Mouse (Mus musculus): ENCODE measurements at regions not wholly inside any gene's neighbourhood (a gene's known extent, or its start where the extent isn't known, plus 50 kb on each side); places are given as distances from the start of the nearest gene placed in this dataset.

DNA sequence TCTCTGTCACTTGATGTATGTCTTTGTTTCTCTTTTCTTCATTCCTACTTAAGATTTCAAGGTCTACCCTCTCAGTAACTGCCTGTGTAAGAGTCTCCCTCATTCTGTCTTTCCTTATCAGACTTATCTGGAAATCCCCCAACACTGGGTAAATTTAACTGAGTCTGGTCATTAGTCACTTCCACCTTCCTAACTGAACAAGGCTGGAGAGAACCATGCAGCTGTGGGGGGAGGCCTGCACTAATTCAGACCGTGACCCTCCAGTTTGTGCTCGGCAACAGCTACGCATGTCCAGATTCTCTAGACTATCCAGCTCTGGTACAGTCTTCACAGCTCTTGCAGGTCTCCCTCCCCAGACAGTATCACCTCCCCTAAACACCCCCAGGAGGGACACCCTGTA is 103.3 kb downstream of the Prox1 start:
- no peak for DNase-seq

DNA sequence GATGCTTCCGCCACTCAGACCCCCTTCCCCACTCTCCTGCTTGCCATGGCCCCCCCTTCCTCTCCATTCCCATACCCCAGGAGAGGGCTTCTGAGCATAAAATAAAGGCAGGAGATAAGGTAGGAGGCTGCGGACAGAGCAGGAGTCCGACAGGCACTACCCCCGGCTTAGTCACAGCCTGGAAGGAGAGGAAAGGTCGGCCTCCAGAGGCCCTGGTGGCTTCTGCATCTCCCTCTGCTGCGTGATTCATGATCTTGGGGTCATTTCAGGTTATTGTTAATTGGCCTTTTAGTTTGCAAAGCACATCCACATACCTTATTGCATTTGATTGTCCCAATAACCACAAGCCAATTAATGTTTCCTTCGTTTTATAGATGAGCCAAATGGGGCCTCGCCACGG is 104.1 kb downstream of the Prox1 start:
- DNase-seq: no peak

DNA sequence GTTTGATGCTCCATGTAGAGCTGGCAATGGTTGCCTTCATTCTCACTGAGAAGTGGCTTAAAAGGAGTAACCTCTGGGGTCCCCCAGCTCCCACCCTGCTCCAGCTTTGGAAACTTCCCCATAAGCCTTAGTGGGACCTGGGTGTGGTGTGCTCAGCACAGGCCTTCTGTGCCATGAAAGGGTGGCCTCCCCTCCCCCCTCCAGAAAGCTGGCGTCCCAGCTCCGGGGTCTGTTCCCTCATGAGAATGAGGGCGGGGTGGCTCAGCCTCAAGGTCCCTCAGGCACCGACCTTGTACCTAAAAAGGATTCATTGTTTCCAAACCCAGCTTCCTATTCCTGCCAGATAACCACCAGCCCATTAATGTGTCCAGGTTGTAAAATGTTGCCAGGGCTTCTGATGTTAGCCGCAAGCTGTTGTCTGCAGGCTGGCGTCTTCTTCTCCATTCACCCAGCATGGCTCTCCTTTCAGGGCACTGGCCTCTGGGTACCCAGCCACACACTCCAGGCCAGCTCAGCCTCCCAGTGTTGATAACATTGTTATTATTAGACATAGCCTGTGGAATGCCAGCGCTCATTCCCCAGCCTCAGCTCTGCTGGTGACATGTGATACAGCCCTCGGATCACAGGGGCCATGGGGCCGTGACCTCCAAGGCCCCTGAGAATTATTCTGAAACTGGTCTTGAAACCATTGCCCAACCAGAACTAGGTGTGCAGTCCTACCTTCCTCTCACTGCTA is 108.8 kb downstream of the Prox1 start:
- no peak for DNase-seq

DNA sequence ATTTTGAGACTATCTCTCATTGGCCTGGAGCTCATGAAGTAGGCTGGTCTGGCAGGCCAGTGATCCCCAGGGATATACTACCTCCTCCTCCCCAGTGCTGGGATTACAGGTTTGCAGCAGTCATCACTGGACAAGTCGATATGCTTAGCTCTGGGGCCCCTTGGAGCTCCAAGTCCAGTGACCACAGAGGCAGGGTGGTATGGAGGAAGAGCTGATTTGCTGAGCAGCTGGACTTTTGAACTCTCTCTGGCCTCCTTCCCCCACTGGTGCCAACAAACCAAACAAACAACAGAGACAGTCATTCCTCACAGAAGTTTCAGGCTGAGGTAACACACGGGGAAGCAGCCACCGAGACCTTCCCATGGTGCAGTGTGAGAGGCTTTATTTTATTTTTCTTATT is 111.5 kb downstream of the Prox1 start:
- no peak for DNase-seq

DNA sequence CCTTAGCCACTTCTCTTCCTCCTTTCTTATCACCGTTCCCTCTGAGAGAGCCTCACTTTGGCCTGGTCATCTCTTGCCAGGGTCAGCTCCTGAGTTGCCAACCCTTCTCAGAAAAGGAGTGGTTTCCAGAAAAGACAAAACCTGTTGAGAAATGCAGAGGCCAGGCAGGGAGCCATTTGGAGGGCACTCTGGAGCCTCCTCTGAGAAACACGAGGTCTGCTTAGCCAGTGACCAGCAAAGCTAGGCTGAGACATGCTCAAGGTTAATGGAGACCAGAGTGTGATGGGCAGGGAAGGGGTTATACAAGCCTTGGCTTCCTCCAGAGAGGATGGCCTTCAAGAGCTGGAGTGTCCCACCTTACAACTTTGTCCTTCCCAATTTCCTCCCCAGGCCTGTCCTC is 113.6 kb downstream of the Prox1 start:
- no peak for DNase-seq

DNA sequence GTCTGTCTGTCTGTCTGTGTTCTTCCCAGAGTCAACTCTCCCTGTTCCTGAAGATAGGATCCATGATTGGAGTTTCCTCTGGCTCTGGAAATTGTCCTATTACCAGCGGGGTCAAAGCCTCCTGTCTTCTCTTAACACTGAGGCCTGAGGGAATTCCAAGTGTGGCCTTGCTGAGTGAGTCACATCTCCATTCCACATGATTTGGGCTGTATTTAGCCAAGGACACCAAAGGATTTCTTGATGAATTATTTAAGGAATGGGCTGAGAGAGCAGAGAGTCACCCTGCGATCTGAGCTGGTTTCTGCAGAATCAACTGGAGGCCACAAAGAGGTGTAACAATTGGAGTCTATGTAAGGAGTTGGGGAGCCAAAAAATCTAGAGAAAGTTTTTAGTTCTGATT is 118.6 kb downstream of the Prox1 start:
- DNase-seq: no peak

DNA sequence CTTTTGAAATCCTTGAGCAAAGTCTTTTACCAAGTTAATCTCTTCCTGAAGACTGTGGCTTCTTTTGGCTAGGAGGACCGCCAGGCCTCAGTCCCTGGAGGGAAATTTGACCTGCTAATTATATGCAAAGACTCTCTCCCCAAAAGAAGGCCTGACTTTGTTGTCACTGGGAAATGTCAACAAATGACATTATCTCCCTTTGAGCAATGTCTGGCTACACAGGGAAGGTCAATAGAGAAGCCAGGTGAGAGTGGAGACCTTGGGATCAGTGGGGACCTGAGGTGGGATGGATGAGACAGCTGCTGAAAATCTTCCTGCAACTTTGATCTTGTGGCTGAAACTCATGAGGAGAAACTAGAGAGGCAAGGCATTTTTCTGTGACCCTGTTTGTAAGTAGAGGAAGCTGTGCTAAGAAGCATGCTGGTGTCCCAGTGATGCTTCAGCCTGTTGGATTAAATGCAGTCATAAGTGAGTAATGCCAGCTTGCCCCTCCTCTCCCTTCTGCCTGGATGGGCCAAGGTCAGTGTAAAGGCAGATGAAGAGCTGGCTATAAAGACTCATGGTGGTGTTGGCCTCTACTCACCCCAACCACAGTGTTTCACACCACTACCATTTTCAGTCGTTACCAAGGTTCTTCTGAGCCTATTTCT is 121.9 kb downstream of the Prox1 start:
- no peak for DNase-seq

DNA sequence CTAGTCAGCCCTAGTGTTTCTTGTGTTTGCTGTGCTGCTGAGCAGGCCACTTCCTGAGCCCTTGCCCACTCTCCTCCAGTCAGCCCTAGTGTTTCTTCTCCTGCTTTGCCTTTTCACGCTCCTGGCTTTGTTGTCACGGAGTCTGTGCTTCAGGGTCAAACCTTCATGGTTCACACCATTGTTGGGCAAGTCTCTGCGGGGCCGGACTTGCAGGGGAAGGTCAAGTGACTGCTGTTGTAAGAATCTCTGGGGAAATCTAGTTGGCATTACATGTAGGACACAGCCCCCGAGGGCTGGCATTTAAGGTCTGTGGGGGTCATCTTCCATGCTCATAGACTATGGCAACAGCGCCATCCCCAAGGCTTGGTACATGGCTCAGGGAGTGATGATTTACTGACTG is 123.3 kb downstream of the Prox1 start:
- DNase-seq: no peak

DNA sequence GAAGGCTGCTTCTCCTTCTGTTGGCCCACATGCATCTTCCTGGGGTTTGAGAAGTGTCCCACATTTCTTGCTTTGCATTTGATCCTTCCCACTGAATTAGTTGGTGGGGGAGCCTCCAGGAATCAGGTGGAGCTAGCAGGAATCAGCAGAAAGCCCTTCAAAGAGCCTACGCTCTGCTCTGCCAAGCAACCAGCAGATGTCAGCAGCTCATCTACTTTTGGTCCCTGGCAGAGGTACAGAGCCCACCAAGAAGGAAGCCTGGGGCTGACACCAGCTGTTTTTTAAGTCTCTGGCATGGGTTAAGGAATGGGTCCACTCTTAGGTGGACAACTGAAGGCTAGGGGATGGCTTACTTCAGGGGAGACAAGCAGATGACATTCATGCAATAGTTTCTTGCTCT is 123.6 kb upstream of the Smyd2 start:
- peak; percentile 36 for DNase-seq

DNA sequence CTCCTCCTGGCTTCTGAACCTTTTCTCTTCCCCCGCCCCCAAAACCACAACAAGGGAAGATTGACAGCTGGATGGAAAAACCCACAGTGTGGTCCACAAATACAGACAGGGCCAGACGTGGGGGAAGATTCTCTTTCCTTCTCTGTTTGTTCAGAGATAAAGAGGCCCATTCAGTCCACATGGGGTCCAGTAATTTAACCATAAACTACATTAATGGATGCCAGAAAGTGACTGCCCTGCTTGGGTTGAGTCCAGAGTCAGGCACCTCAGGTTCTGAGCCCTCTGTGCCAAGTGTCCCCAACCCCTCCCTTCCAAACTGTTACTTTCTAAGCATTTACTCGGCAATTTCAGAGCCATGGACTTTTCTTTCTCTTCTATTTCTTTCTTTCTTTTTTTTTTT is 121.9 kb upstream of the Smyd2 start:
- DNase-seq: no peak

DNA sequence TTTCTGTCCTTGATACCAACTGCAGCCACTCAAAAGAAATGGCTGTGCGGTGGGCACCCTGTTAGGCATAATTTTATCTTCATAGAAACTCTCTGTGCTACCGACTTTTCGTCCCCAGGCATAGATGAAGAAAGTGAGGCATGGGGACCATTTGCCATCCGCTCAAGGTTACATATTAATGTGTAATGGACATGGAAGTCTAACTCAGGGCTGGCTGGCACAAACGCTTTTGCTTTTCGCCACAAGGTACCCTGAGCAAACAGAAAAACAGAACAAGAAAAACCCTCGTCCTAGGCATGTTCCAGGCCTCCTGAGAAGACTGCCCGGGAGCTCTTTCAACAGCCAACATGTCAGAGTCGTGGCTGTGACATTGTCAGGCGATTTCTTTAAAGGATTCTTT is 121.0 kb upstream of the Smyd2 start:
- no peak for DNase-seq

DNA sequence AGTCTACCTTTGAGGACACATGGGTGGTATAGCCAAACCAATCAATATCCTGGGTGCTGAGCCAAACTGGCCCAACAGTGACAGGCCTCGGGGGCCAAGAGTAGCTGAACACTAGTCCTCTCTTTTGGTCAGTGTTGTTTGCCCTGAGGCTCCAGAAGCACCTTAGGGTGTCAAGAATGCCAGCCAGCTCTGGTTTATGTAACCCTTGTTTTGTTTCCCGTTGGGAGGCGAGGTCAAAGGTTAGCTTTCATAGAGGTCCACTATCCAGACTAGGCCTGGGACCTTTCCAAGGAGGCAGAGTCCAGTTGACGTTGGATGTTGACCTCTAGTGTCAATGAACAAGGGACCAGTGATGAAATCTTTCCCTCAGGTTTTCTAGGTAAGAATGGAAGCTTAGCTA is 120.0 kb upstream of the Smyd2 start:
- peak; percentile 40 for DNase-seq

DNA sequence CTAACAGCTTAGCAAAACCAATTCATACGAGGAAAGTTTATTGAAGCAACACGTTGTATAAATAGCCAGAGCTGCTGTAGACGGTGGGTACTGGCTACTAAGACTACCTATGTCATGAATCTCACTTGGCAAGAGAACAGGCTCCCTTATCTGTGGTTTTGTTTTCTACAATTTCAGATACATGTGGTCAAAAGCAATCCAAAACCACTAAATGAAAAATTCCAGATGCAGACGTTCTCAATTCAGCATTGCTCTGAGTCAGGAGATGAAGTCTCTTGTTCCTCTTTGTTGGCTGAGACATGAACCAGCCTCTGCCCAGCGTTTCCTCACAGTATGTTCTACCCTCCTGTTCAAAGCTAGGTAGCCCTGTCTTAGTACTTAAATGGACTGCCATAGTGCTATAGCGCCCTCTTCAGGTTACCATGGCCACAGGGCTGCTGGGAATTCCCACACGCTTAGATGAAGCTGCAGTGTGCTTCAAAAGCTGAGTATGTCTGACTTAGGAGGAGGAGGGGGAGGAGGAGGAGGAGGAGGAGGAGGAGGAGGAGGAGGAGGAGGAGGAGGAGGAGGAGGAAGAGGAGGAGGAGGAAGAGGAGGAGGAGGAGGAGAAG is 119.0 kb upstream of the Smyd2 start:
- DNase-seq: peak; percentile 28

DNA sequence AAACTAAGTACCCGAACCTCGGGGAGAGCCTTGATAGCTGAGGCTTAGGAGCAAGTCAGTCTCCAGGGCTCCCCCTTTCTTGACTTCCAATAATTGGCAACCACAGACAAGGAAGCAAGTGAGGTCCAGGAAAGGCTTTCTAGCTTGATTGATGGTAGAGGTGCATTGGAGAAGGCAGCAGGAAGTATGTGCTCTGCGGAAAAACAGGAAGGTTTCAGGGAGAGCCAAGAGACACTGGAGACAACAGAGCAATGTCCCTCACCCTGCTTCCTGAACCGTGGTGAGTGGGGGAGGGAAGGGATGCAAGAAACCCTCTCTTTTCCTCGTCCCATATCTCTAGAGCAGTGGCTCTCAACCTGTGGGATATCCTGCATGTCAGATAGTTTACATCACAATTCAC is 115.9 kb upstream of the Smyd2 start:
- no peak for DNase-seq

DNA sequence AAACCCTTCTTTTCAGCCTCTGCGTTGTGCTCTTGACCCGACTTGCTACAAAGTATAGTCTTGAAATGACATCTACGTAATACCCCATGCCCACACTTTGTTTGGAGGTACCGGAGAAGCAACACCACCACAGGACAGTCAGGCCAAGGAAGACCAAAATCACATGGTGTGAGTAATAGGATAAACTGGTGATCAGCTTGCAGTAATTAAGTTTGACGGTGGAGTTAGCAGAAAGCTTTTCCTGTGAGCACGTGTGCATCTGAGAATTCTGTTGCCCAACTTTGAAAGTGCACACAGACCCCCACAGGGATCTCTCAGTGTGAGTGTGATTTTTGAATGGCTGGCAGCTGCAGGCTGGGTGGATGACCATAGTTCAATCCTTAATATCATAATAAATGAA is 114.6 kb upstream of the Smyd2 start:
- no peak for DNase-seq

DNA sequence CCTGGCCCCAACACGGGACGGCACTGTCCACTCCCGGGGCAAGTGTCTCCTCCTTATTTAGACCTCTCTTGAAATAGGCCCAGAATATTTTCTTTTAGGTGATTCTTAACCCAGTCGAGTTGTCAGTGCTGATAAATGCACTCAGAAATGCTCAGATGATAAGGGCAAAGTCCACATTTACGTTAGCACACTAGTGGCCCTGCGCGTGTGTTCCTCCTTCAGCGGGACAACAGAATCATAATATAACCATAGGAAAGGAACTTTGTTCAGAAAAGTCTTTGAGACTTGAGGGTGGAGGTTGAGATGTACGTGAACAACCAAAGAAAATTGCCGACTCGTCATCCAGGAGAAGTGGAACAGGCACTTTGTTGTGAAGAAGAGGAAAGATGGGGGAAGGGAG is 113.8 kb upstream of the Smyd2 start:
- no peak for DNase-seq

DNA sequence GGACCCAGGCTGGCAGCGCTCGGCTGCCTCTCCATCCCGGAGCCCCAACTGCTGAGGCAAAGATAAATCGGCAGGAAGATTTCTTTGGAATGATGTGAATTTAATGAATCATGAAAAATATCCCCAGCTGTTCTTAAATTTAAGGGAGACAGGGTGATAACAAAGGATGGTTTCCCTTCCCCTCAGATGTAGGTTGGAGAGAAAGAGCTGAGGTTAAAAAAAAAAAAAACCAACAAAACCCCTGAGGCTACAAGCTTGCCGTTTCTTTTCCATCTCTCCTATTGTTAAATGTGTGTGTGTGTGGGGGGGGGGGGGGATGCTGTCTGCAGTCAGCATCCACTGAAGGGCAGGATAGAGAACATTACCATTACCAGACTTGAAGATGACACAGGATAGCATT is 111.9 kb upstream of the Smyd2 start:
- no peak for DNase-seq

DNA sequence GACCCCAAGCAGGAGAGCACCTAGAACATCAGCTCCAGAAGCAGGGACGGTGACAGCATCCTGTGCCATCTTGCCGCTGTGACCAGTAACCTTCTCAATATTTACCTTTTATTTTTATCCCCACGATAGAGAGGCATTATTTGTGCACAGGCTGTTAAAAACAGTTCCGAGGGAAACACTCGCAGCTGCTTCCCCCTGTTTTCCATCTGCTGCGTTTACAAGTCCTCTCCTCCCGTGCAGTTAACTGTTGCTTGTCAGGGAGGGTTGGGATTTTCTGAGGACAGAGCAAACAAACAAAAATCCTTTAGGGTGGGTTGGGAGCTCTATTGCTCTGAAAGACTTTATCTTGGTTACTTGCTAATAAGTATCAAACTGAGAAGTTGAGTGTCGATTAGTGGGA is 105.4 kb upstream of the Smyd2 start:
- DNase-seq: no peak

DNA sequence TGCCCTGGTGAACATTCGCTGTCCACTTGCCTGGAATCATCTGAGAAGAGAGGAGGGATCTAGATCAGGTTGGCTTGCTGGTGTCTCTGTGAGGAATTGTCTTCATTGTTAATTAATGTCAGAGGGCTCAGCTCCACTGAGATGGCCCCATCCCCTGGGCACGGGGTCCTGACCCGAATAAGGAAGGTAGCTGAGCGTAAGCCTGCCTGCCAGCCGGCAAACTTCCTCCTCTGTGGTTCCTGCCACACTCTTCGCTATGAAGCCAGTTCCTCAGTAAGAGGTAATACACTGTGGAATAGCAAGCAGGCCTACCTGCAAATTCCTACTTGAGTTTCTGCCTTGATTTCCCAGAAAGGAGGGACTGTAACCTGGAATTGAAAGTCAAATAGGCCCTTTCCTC is 87.3 kb upstream of the Smyd2 start:
- no peak for DNase-seq

DNA sequence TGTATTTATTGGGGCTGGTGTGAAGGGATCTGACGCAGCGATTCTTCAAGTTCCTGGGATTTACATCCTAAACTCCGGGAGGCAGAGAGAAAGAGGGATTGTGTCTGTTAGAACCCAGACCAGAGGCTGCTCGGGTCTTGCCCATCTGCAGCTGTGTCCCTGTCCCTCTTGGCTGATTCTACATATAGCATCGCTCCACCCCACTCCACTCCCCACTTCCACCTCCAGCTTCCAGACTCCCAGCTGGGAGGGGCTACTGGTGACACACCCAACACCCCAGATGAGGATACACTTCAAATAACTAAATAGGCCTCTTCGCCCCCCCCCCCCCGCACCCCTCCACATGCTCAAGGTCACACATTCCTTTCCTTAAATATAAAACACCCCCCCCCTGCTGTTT is 85.1 kb upstream of the Smyd2 start:
- no peak for DNase-seq

DNA sequence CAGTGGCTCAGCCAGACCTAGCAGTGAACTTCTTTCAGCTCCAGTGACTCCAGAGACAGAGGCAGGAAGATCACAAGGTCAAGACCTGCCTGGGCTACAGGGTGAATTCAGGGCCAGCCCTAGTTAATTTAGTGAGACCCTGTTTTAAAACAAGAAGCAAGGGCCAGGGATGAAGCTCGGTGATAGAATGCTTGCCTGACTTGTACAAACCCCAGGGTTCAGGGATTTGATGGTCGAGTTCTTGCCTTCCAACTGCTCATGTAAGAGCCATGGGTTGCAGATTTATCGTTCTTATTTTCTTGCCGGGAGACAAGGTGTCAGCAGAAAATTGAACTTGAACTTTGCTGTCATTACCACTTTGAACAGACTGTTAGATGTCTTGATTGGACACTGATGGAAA is 78.9 kb upstream of the Smyd2 start:
- DNase-seq: no peak

DNA sequence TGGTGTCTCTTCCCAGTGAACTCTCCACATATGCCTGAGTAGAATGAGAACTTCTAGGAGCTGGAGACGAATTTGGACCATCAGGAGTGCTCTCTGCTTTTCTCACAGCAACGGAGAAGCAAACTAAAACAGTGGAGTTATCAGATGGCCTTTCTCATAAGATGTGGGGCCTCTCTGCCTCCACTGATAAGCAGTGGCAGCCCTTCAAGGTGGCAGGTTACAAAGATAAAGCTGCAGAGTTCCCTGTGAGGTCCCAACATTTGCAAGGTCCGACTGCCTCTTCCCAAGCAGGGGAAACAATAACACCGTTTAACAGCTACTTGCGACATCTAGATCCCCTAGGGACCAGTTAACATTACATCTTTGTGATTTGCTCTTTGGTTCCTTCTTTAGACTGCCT is 71.5 kb upstream of the Smyd2 start:
- no peak for DNase-seq

DNA sequence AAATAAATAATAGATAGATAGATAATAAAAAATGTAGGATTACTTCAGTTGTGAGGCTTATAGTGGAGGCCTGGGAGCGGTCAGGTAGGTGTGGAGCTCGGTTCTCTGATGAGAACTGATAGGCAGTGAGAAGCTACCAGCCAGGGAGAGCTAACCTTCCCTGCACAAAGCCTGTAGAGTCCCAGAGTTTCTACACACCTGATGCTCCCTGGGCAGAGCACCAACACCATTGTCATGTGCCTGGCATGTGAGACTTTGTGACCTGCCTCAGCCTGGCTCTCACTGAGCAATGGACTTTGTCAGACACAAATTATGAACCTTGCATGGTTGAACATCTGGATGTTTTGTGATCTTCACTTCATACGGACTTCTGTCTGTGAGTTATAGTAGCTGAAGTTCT is 71.1 kb upstream of the Smyd2 start:
- no peak for DNase-seq

DNA sequence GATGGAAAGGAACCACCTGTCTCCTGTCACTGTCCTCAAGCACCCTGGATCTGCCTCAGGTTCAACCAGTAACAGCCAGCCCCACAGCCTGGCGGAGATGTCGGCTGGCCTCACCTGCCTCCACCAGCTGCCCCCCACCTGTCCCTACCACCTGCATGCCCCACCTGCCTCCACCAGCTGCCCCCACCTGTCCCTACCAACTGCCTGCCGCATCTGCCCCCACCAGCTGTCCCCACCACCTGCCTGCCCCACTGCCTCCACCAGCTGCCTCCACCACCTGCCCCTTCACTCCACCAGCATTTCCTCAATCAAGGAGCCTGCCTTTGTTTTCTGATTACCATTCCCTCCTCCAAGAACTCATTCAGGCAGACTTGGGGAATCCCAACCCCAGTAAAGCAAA is 68.9 kb upstream of the Smyd2 start:
- no peak for DNase-seq

All from liver (tissue).